Mouse (Mus musculus) liver, embryonic 16.5 days (tissue): ENCODE measurements around the gene Trim8. TPM values are rescaled to one million over a fixed set of nuclear protein-coding genes. Genes with fewer than 3 reads are reported as not detected.

ENCODE experiments used
- ATAC-seq: fragments of 200-750 bp; cut with Nextera tagmentation; 2 replicates; pipeline ENCODE4 v1.8.0; 2017; ENCODE audit warnings: low read depth, mild to moderate bottlenecking, moderate number of reproducible peaks, moderate library complexity
- H3K27ac ChIP-seq: fragments of 300-500 bp; sonication (generic); 2 replicates; pipeline ENCODE4 v1.5.1; 2014; ENCODE audit warnings: mild to moderate bottlenecking, low read length
- H3K27me3 ChIP-seq: fragments of 300-500 bp; sonication (generic); 2 replicates; pipeline ENCODE4 v1.6.1; 2014; ENCODE audit warnings: low read depth, low read length, mixed read lengths; ENCODE audit not compliant: control insufficient read depth, insufficient read depth
- H3K36me3 ChIP-seq: fragments of 300-500 bp; sonication (generic); 2 replicates; pipeline ENCODE4 v1.6.1; 2014; ENCODE audit warnings: mild to moderate bottlenecking; ENCODE audit not compliant: control insufficient read depth, insufficient read depth
- H3K4me1 ChIP-seq: fragments of 300-500 bp; sonication (generic); 2 replicates; pipeline ENCODE4 v1.6.1; 2014; ENCODE audit warnings: low read depth, low read length, mixed read lengths; ENCODE audit not compliant: control insufficient read depth
- H3K4me2 ChIP-seq: fragments of 300-500 bp; sonication (generic); 2 replicates; pipeline ENCODE4 v1.6.1; 2014; ENCODE audit warnings: low read depth, low read length, mixed read lengths
- H3K4me3 ChIP-seq: fragments of 300-500 bp; sonication (generic); 2 replicates; pipeline ENCODE4 v1.5.1; 2014; ENCODE audit warnings: low read depth, mild to moderate bottlenecking, low read length
- H3K9ac ChIP-seq: fragments of 300-500 bp; sonication (generic); 2 replicates; pipeline ENCODE4 v1.6.1; 2014; ENCODE audit warnings: low read depth, low read length
- H3K9me3 ChIP-seq: fragments of 300-500 bp; sonication (generic); replicated peaks from 2 replicates; pipeline ENCODE4 v1.6.1; 2016; ENCODE audit warnings: low read length; ENCODE audit not compliant: control insufficient read depth
- WGBS: fragments of 180-500 bp; shearing (Covaris S2); extraction: QIAGEN DNeasy Blood & Tissue Kit; methylation state at CpG from one replicate; pipeline ENCODE4 v1.1.7; 2014; ENCODE audit not compliant: insufficient replicate concordance; 5-methylcytosine and 5-hydroxymethylcytosine counted together
- polyA plus RNA-seq: library from polyadenylated mRNA; unstranded; fragments of >200 nt; fragmentation: Nextera tagmentation; extraction: Ambion mirVana; gene quantifications from 2 replicates; pipeline ENCODE4 v1.2.1, GENCODE M21; 2015

Trim8 gene
- polyA plus RNA-seq, 1 experiment from 2014 or later = 10.5 TPM

DNA sequence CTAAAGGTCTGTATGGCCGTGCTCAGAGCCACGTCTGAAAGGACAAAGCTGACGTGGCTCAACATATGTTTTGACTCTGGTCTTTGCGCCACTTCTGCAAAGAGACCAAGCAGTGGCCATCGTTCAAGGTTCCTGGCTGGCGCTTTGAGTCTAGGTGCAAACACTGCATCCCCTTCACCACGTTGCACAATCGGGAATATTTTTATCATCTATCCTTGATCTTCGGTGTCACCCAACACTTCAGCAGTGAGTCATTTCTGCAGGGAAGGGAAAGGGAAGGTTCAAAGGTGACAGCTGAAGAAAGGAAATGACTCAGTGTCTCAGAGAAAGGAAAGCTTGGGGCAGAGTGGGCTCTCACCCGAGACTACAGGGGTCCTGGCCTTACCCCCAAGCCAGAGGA is 42.2 kb upstream of the Trim8 start:
- Histone ChIP-seq H3K27ac (peak overlapping the region; percentile 68), H3K4me3 (no peak overlapping the region), H3K4me2 (no peak overlapping the region), H3K36me3 (no peaks in the 10 kb centered on the region; the same call in 1 of the 2 replicates), H3K9ac (no peak overlapping the region), H3K4me1 (peaks cover 37% of the 10 kb centered on the region), H3K9me3 (no peaks in the 10 kb centered on the region), H3K27me3 (no peaks in the 10 kb centered on the region)
- peak; percentile 49 for ATAC-seq
- 39% methylated on average over 10 of the region's 10 CpGs for WGBS

- 69% methylated on average over 2 of the region's 2 CpGs for WGBS
- no peaks in the 10 kb centered on the region for H3K9me3 ChIP-seq
- peak overlapping the region; percentile 68 for H3K27ac ChIP-seq
- H3K4me3 ChIP-seq = no peak overlapping the region
- H3K9ac ChIP-seq = no peak overlapping the region
- H3K27me3 ChIP-seq = no peaks in the 10 kb centered on the region
- H3K4me2 ChIP-seq = no peak overlapping the region
- ATAC-seq = no peak
- no peaks in the 10 kb centered on the region; the same call in 1 of the 2 replicates for H3K36me3 ChIP-seq
- H3K4me1 ChIP-seq = peaks cover 31% of the 10 kb centered on the region
Measured at GRCm38 (mm10) chr19:46459889-46460288, 41.6 kb upstream of the Trim8 start.

- Histone ChIP-seq H3K9ac (no peak overlapping the region), H3K27ac (peak overlapping the region; percentile 54; the same call in 1 of the 2 replicates), H3K27me3 (no peaks in the 10 kb centered on the region), H3K9me3 (no peaks in the 10 kb centered on the region), H3K4me3 (no peak overlapping the region), H3K4me1 (peaks cover 15% of the 10 kb centered on the region), H3K4me2 (no peak overlapping the region), H3K36me3 (no peaks in the 10 kb centered on the region; the same call in 1 of the 2 replicates)
- 57% methylated on average over 3 of the region's 3 CpGs for WGBS
- peak; percentile 70 for ATAC-seq
Measured at GRCm38 (mm10) chr19:46462574-46462973, 38.9 kb upstream of the Trim8 start.

DNA sequence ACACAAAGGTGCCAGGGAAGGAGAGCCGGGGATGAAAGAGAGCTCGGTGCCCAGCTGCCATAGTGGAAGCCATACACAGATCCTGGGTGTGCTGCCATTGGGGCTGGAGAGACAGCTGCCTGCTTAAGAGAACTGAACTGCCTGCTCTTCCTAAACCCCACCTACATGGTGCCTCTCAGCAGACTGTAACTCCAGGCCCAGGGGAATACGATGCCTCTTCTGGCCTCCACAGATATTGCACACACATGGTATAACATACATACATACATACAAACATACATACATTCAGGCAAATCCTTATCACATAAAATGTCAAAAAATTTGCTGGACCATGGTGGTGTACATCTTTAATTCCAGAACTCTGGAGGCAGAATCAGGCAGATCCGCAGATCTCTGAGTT is 38.1 kb upstream of the Trim8 start:
- ATAC-seq = no peak
- H3K36me3 ChIP-seq = no peaks in the 10 kb centered on the region; the same call in 1 of the 2 replicates
- H3K4me3 ChIP-seq = no peak overlapping the region
- no peaks in the 10 kb centered on the region for H3K9me3 ChIP-seq
- H3K27me3 ChIP-seq = no peaks in the 10 kb centered on the region
- no peak overlapping the region for H3K9ac ChIP-seq
- WGBS = 88% methylated on average over 4 of the region's 4 CpGs
- H3K4me2 ChIP-seq = no peak overlapping the region
- no peak overlapping the region for H3K27ac ChIP-seq
- H3K4me1 ChIP-seq = peaks cover 15% of the 10 kb centered on the region

DNA sequence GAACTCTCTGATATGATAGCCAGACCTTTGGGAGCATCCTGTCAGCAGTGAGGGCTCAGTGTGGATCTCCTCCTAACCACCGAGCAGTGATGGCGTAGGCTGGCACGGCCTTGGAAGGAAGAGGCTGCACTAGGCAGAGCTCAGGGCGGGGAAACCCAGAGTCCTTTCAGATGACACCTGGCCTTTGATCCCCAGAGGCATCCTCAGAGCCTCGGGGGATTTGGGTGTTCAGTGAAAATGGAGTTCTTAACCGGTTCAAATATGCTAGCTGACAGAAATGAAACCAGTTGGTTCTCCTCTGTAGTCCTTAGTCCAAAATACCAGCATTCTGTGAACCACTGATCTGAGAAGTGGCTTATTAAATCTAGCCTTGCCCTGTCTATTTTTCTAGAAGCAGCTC is 35.3 kb upstream of the Trim8 start:
- H3K9me3 ChIP-seq = no peaks in the 10 kb centered on the region
- no peak overlapping the region for H3K4me2 ChIP-seq
- WGBS = 57% methylated on average over 6 of the region's 6 CpGs
- H3K27ac ChIP-seq = no peak overlapping the region
- ATAC-seq = no peak
- H3K9ac ChIP-seq = no peak overlapping the region
- H3K27me3 ChIP-seq = no peaks in the 10 kb centered on the region
- no peaks in the 10 kb centered on the region; the same call in 1 of the 2 replicates for H3K36me3 ChIP-seq
- H3K4me1 ChIP-seq = peaks cover 15% of the 10 kb centered on the region
- H3K4me3 ChIP-seq = no peak overlapping the region

GRCm38 (mm10) chr19:46467051-46467503 is 34.4 kb upstream of the Trim8 start:
- Histone ChIP-seq H3K36me3 (no peaks in the 10 kb centered on the region; the same call in 1 of the 2 replicates), H3K9me3 (no peaks in the 10 kb centered on the region), H3K27me3 (no peaks in the 10 kb centered on the region), H3K4me2 (no peak overlapping the region), H3K9ac (no peak overlapping the region), H3K27ac (no peak overlapping the region), H3K4me1 (peaks cover 21% of the 10 kb centered on the region), H3K4me3 (no peak overlapping the region)
- no peak for ATAC-seq
- 54% methylated on average over 3 of the region's 3 CpGs for WGBS

- Histone ChIP-seq H3K4me2 (no peak overlapping the region), H3K9ac (no peak overlapping the region), H3K9me3 (no peaks in the 10 kb centered on the region), H3K4me1 (peaks cover 16% of the 10 kb centered on the region), H3K27me3 (no peaks in the 10 kb centered on the region), H3K27ac (no peak overlapping the region), H3K36me3 (no peaks in the 10 kb centered on the region; the same call in 1 of the 2 replicates), H3K4me3 (no peak overlapping the region)
- WGBS = 49% methylated on average over 17 of the region's 17 CpGs
- ATAC-seq = 0 out of 2 replicates have a peak, but pooled peaks have one; percentile 50
Measured at GRCm38 (mm10) chr19:46470364-46471240, 30.9 kb upstream of the Trim8 start.

DNA sequence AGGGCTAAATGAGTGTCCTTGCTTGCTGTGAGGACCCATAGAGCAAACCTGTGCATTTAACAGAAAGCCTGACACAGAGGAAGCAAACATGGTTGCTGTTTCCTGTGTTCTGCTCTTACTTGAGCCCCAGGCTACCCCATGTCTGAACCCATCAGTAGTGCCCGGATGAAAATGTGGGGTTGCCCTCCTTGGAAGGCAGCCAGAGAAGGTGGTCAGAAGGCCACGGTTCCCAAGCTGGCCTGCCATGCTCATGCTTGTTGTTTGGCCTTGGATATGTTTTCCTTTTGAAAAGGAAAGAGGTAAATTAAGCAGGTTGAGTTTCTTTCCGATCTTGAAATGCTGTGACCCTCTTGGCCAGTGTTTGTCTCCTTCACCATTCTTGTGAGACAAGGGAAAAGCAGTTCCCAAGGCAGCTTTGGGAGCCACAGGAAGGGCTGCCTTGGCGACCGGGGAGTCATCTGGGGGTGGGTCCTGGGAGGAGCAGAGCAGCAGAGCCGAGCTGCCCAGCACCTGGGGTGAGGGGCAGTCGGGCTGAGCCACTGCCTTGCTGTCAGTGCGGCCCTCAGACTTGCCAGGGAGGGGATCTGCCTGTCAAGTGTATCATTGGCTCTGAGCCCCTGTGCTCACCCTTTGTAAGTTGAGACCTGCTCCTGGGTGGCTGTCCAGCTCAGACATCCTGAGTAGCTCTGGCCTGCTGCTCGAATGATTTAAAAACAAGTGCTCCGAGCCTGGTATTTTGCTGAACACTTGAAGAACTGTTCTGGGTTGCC is 30.0 kb upstream of the Trim8 start:
- H3K36me3 ChIP-seq = no peaks in the 10 kb centered on the region; the same call in 1 of the 2 replicates
- no peaks in the 10 kb centered on the region for H3K9me3 ChIP-seq
- peak; percentile 23; the same call in 1 of the 2 replicates for ATAC-seq
- H3K27me3 ChIP-seq = no peaks in the 10 kb centered on the region
- H3K27ac ChIP-seq = peak overlapping the region; percentile 29
- H3K4me2 ChIP-seq = no peak overlapping the region
- H3K9ac ChIP-seq = no peak overlapping the region; the same call in 1 of the 2 replicates
- peaks cover 16% of the 10 kb centered on the region for H3K4me1 ChIP-seq
- no peak overlapping the region for H3K4me3 ChIP-seq
- WGBS = 31% methylated on average over 10 of the region's 10 CpGs
